Mouse (Mus musculus) A20 (cell line): ENCODE results near the gene Enah.

ENCODE experiments used
- DNase-seq: peaks from one replicate; pipeline ENCODE4 v3.0.0-alpha.2; 2011; ENCODE audit warnings: low read depth, low spot score

Enah gene

GRCm38 (mm10) chr1:181878436-181878835, 141.4 kb downstream of the Enah start:
- DNase-seq, result no peak

- DNase-seq, result peak; percentile 17
Observed at GRCm38 (mm10) chr1:181877088-181877487, 142.7 kb downstream of the Enah start.

GRCm38 (mm10) chr1:181876656-181877055, 143.1 kb downstream of the Enah start:
- DNase-seq, result no peak

GRCm38 (mm10) chr1:181873086-181873920, 146.5 kb downstream of the Enah start:
- DNase-seq, result no peak

- no peak for DNase-seq
Observed at GRCm38 (mm10) chr1:181872639-181873038, 147.2 kb downstream of the Enah start.

GRCm38 (mm10) chr1:181866429-181867280, 153.1 kb downstream of the Enah start:
- no peak for DNase-seq

GRCm38 (mm10) chr1:181865863-181866216, 153.9 kb downstream of the Enah start:
- DNase-seq, result no peak

GRCm38 (mm10) chr1:181864971-181865862, 154.6 kb downstream of the Enah start:
- DNase-seq, result no peak

- DNase-seq, result no peak
Observed at GRCm38 (mm10) chr1:181863431-181863830, 156.4 kb downstream of the Enah start.

- DNase-seq, result no peak
Observed at GRCm38 (mm10) chr1:181862676-181863374, 157.0 kb downstream of the Enah start.

- DNase-seq, result peak; percentile 45
Observed at GRCm38 (mm10) chr1:181861181-181861902, 158.4 kb downstream of the Enah start.

GRCm38 (mm10) chr1:181860659-181861058, 159.1 kb downstream of the Enah start:
- peak; percentile 95 for DNase-seq

GRCm38 (mm10) chr1:181856329-181856728, 163.5 kb downstream of the Enah start:
- DNase-seq, result no peak

- no peak for DNase-seq
Observed at GRCm38 (mm10) chr1:181854829-181855228, 165.0 kb downstream of the Enah start.

- peak; percentile 97 for DNase-seq
Observed at GRCm38 (mm10) chr1:181853081-181853736, 166.6 kb downstream of the Enah start.

GRCm38 (mm10) chr1:181852466-181852865, 167.3 kb downstream of the Enah start:
- peak; percentile 79 for DNase-seq

- no peak for DNase-seq
Observed at GRCm38 (mm10) chr1:181851521-181852310, 168.1 kb downstream of the Enah start.

GRCm38 (mm10) chr1:181850441-181850840, 169.3 kb downstream of the Enah start:
- DNase-seq, result no peak

GRCm38 (mm10) chr1:181848210-181848609, 171.6 kb downstream of the Enah start:
- DNase-seq, result no peak
